Mouse (Mus musculus) ES-Bruce4 (cell line): ENCODE data around the gene Ankrd63.

Experiments
- CTCF ChIP-seq: IDR thresholded peaks from one replicate; pipeline ENCODE4 v1.8.1; 2011; ENCODE audit warnings: low read depth, low read length
- EP300 ChIP-seq: IDR thresholded peaks from 2 replicates; pipeline ENCODE4 v1.6.1; 2011; ENCODE audit warnings: low read depth, low read length; ENCODE audit not compliant: insufficient read depth

- TF ChIP-seq CTCF (no peak), EP300 (no peak)
These were observed 9.9 kb upstream of the Ankrd63 start for GRCm38 (mm10) chr2:118713631-118714030.
